ENCODE assay signal across 15 mouse cellular contexts in genomic region chr4:46641283-46641682, GRCm38 (mm10).
"Had no signal": no experiment of that assay in that cellular context is flagged by ENCODE, and none has a peak within 500 bp of the region (broad histone marks: within the 10 kb centered on the region; RNA-seq: fewer than 3 reads in every experiment).

No protein-coding gene starts in this region.

- H3K4me1 ChIP-seq: neural tube, embryonic 15.5 days had no signal

- H3K4me3 ChIP-seq: limb, embryonic 15.5 days; liver, embryonic 13.5 days; lung, embryonic 15.5 days; midbrain, embryonic 12.5 days; myocyte; neural tube, embryonic 15.5 days had no signal

- H3K27me3 ChIP-seq: limb, embryonic 15.5 days; liver, embryonic 13.5 days; lung, embryonic 15.5 days; midbrain, embryonic 12.5 days; neural tube, embryonic 15.5 days had no signal

- H3K4me2 ChIP-seq: limb, embryonic 15.5 days; liver, embryonic 13.5 days; lung, embryonic 15.5 days; midbrain, embryonic 12.5 days; neural tube, embryonic 15.5 days had no signal

- ATAC-seq: liver, postnatal 0 days had no signal

- H3K36me3 ChIP-seq: limb, embryonic 15.5 days; liver, embryonic 13.5 days; lung, embryonic 15.5 days; midbrain, embryonic 12.5 days; neural tube, embryonic 15.5 days had no signal

- H3K9me3 ChIP-seq: limb, embryonic 15.5 days; liver, embryonic 13.5 days; lung, embryonic 15.5 days; midbrain, embryonic 12.5 days; neural tube, embryonic 15.5 days had no signal

- DNase-seq: kidney, adult 8-10 months; kidney, postnatal 25 days; layer of hippocampus, postnatal 36 days; liver, embryonic 13.5 days; liver, postnatal 0 days; lung, postnatal 14 days; right cerebral cortex, postnatal 4 days; spleen, adult 18-20 months; thymus, adult 18-20 months; thymus, postnatal 14 days had no signal

- H3K27ac ChIP-seq: limb, embryonic 15.5 days; liver, embryonic 13.5 days; lung, embryonic 15.5 days; midbrain, embryonic 12.5 days; neural tube, embryonic 15.5 days had no signal

- H3K9ac ChIP-seq: limb, embryonic 15.5 days; liver, embryonic 13.5 days; liver, postnatal 0 days; lung, embryonic 15.5 days; neural tube, embryonic 15.5 days had no signal
